13 mouse cellular contexts compared by ENCODE assay signal in genomic region chr9:40375518-40375917, GRCm38 (mm10).
DNase-seq lines count a peak whose midpoint lies in the region; ATAC-seq and TF ChIP-seq lines count a peak whose summit lies in the region.
"Had no signal": no experiment of that assay in that cellular context is flagged by ENCODE, and none has a peak within 500 bp of the region (broad histone marks: within the 10 kb centered on the region; RNA-seq: fewer than 3 reads in every experiment).

No protein-coding gene starts in this region.

- no peak overlapping the region for H3K27ac ChIP-seq in neural tube, embryonic 12.5 days
- H3K27ac ChIP-seq in forebrain, embryonic 15.5 days (replicated peaks): no peak overlapping the region
- peak overlapping the region; percentile 59; the same call in 1 of the 2 replicates for H3K27ac ChIP-seq in hindbrain, postnatal 0 days
- H3K27ac ChIP-seq in neural tube, embryonic 15.5 days (replicated peaks): no peak overlapping the region
- H3K27ac ChIP-seq in heart, embryonic 10.5 days: no peak overlapping the region
- H3K27ac ChIP-seq: liver, embryonic 14.5 days had no signal

- H3K27me3 ChIP-seq in neural tube, embryonic 12.5 days (replicated peaks): no peaks in the 10 kb centered on the region
- no peaks in the 10 kb centered on the region for H3K27me3 ChIP-seq in forebrain, embryonic 15.5 days
- H3K27me3 ChIP-seq in hindbrain, postnatal 0 days (ENCODE audit: insufficient read depth, low read length): no peaks in the 10 kb centered on the region
- no peaks in the 10 kb centered on the region for H3K27me3 ChIP-seq in neural tube, embryonic 15.5 days (replicated peaks)
- 0 out of 2 replicates have a peak, but pooled peaks cover 9% of the 10 kb centered on the region for H3K27me3 ChIP-seq in heart, embryonic 10.5 days (ENCODE audit: insufficient read depth, poor library complexity, severe bottlenecking)
- H3K27me3 ChIP-seq: CH12.LX had no signal

- 0 out of 2 replicates have a peak overlapping the region, but pooled peaks have one; percentile 22 for H3K9ac ChIP-seq in neural tube, embryonic 12.5 days
- peak overlapping the region; percentile 58 for H3K9ac ChIP-seq in forebrain, embryonic 15.5 days (replicated peaks)
- H3K9ac ChIP-seq in hindbrain, postnatal 0 days (replicated peaks; ENCODE audit: low read length): peak overlapping the region; percentile 53; the same call in 1 of the 2 replicates
- 0 out of 2 replicates have a peak overlapping the region, but pooled peaks have one; percentile 47 for H3K9ac ChIP-seq in neural tube, embryonic 15.5 days (replicated peaks)
- H3K9ac ChIP-seq: liver, embryonic 14.5 days had no signal

- no peak for TF ChIP-seq CTCF in hindbrain, postnatal 0 days (IDR thresholded peaks at IDR 0.05; ENCODE audit: low read depth)

- peak overlapping the region; percentile 49 for H3K4me2 ChIP-seq in neural tube, embryonic 12.5 days (replicated peaks)
- H3K4me2 ChIP-seq in forebrain, embryonic 15.5 days (replicated peaks): peak overlapping the region; percentile 56
- H3K4me2 ChIP-seq in hindbrain, postnatal 0 days (ENCODE audit: low read depth, low read length): peak overlapping the region; percentile 57
- H3K4me2 ChIP-seq in neural tube, embryonic 15.5 days: peak overlapping the region; percentile 59

- DNase-seq in neural tube, embryonic 10.5 days (ENCODE audit: extremely low spot score, low spot score): no peak
- DNase-seq in hindbrain, postnatal 0 days (ENCODE audit: low spot score): no peak
- no peak for DNase-seq in adrenal gland, postnatal 36 days
- no peak for DNase-seq in heart, embryonic 10.5 days (ENCODE audit: low spot score)
- no peak for DNase-seq in lung, postnatal 36 days
- DNase-seq: heart, adult 11 months; heart, postnatal 14 days had no signal

- H3K4me3 ChIP-seq in neural tube, embryonic 12.5 days: no peak overlapping the region
- H3K4me3 ChIP-seq in forebrain, embryonic 15.5 days: peak overlapping the region; percentile 41
- peak overlapping the region; percentile 39 for H3K4me3 ChIP-seq in hindbrain, postnatal 0 days (ENCODE audit: low read length)
- H3K4me3 ChIP-seq in neural tube, embryonic 15.5 days (replicated peaks): peak overlapping the region; percentile 38
- no peak overlapping the region for H3K4me3 ChIP-seq in heart, embryonic 10.5 days
- H3K4me3 ChIP-seq: myocyte had no signal

- H3K9me3 ChIP-seq in neural tube, embryonic 12.5 days: no peaks in the 10 kb centered on the region
- no peaks in the 10 kb centered on the region for H3K9me3 ChIP-seq in forebrain, embryonic 15.5 days
- H3K9me3 ChIP-seq in hindbrain, postnatal 0 days (ENCODE audit: low read length): no peaks in the 10 kb centered on the region
- H3K9me3 ChIP-seq in neural tube, embryonic 15.5 days (replicated peaks): no peaks in the 10 kb centered on the region
- H3K9me3 ChIP-seq in heart, embryonic 10.5 days: no peaks in the 10 kb centered on the region

- H3K36me3 ChIP-seq in neural tube, embryonic 12.5 days: no peaks in the 10 kb centered on the region
- no peaks in the 10 kb centered on the region for H3K36me3 ChIP-seq in forebrain, embryonic 15.5 days
- H3K36me3 ChIP-seq in hindbrain, postnatal 0 days (ENCODE audit: insufficient read depth, low read length): no peaks in the 10 kb centered on the region
- no peaks in the 10 kb centered on the region for H3K36me3 ChIP-seq in neural tube, embryonic 15.5 days
- H3K36me3 ChIP-seq in heart, embryonic 10.5 days: no peaks in the 10 kb centered on the region

- H3K4me1 ChIP-seq in neural tube, embryonic 12.5 days: peaks cover 23% of the 10 kb centered on the region
- H3K4me1 ChIP-seq in forebrain, embryonic 15.5 days: peaks cover 27% of the 10 kb centered on the region
- peaks cover 17% of the 10 kb centered on the region; the same call in 1 of the 2 replicates for H3K4me1 ChIP-seq in hindbrain, postnatal 0 days (ENCODE audit: insufficient read depth, low read length)
- peaks cover 37% of the 10 kb centered on the region for H3K4me1 ChIP-seq in neural tube, embryonic 15.5 days
- H3K4me1 ChIP-seq in heart, embryonic 10.5 days: peaks cover 36% of the 10 kb centered on the region

- no peak for ATAC-seq in neural tube, embryonic 12.5 days (ENCODE audit: low FRiP score, low read depth)
- no peak for ATAC-seq in forebrain, embryonic 15.5 days (replicated peaks)
- ATAC-seq in hindbrain, postnatal 0 days: peak; percentile 27
- peak; percentile 18; the same call in 1 of the 2 replicates for ATAC-seq in neural tube, embryonic 15.5 days (ENCODE audit: low FRiP score)

- 75% methylated on average over 6 of the region's 6 CpGs for WGBS in neural tube, embryonic 12.5 days
- WGBS in forebrain, embryonic 15.5 days: 47% methylated on average over 6 of the region's 6 CpGs
- WGBS in hindbrain, postnatal 0 days: 55% methylated on average over 6 of the region's 6 CpGs
- 75% methylated on average over 6 of the region's 6 CpGs for WGBS in neural tube, embryonic 15.5 days
- 65% methylated on average over 6 of the region's 6 CpGs for WGBS in heart, embryonic 10.5 days

Comparison
In these comparisons a context has a peak if more than half of its experiments do, and no peak if none do; other contexts are left out.
1. ATAC-seq: peak in hindbrain, postnatal 0 days (single experiment) and neural tube, embryonic 15.5 days (single experiment); none in neural tube, embryonic 12.5 days (single experiment) and forebrain, embryonic 15.5 days (single experiment).
2. H3K4me3 ChIP-seq: peak in forebrain, embryonic 15.5 days (single experiment), hindbrain, postnatal 0 days (single experiment) and neural tube, embryonic 15.5 days (single experiment); none in neural tube, embryonic 12.5 days (single experiment) and heart, embryonic 10.5 days (single experiment).
3. Peak in every context shown above with its lines, with median percentiles within 50 percentile points of each other: H3K4me2 ChIP-seq and H3K9ac ChIP-seq.